Mouse (Mus musculus) layer of hippocampus, adult 2 months (tissue): ENCODE measurements at regions not wholly inside any gene's neighbourhood (a gene's known extent, or its start where the extent isn't known, plus 50 kb on each side); places are given as distances from the start of the nearest gene placed in this dataset.

ENCODE experiments used
- DNase-seq, 2 experiments: peaks; one replicate each; pipeline ENCODE4 v3.0.0; 2022; ENCODE audit warnings: low spot score in 2 of 2
- H3K27ac ChIP-seq: fragments of 200-600 bp; 2 replicates; pipeline ENCODE4 v1.8.1; 2022
- H3K4me3 ChIP-seq: fragments of 200-600 bp; 2 replicates; pipeline ENCODE4 v1.8.1; 2022; ENCODE audit warnings: mild to moderate bottlenecking
- CTCF ChIP-seq: fragments of 200-600 bp; conservative IDR thresholded peaks from 2 replicates; pipeline ENCODE4 v1.8.1; 2022; ENCODE audit warnings: antibody characterized with exemption, mild to moderate bottlenecking, moderate library complexity

DNA sequence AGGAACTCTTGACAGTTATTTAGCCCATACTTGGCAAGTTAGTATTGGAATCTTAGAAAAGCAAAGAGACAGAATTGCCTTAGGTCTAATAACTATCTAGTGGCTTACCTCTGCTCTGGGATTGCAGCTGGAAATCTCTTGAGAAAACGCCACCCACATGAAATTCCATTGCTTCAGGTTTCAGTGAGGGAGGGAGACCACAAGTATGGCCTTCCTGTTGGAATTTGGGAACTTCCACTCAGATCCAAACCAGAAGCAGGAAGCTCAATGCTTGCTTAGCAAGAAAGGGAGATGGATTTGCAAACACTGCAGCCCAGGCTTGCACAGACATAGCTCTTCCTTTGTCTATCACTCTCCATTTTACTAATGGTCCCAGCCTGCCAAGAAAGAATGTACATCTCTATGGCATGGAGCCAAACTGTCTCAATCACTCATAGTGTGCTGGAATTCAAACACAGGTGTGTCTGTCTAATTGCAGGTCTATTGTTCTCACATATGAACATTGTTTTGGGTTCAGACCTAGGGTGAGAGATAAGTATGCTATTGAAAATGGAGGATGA is 592.1 kb downstream of the Gsdmc2 start:
- TF ChIP-seq CTCF = no peak
- no peak for DNase-seq
- Histone ChIP-seq H3K27ac (no peak overlapping the region), H3K4me3 (no peak overlapping the region)

DNA sequence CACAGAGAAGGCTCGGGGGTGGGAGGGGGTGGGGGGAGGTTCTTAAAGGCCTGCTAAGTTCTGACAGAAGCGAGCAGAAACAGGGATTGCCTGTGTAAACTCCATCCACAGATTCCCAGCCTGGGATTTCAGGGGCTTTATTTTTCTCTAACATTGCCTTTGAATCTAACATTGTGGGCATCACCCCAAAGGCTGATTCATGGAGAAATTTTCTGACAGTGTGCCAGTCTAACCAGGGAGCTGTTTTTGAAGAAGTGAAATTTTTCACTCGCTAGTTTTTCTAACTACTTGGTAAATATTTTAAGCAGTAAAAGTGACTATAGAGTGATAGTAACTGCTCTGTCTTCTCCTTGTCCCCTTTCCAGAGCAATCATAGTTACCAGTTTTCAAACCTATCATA is 606.4 kb downstream of the Gsdmc2 start:
- Histone ChIP-seq H3K27ac (no peak overlapping the region), H3K4me3 (no peak overlapping the region)
- peak in 1 of 2 experiments; percentile 16 for DNase-seq
- no peak for TF ChIP-seq CTCF

DNA sequence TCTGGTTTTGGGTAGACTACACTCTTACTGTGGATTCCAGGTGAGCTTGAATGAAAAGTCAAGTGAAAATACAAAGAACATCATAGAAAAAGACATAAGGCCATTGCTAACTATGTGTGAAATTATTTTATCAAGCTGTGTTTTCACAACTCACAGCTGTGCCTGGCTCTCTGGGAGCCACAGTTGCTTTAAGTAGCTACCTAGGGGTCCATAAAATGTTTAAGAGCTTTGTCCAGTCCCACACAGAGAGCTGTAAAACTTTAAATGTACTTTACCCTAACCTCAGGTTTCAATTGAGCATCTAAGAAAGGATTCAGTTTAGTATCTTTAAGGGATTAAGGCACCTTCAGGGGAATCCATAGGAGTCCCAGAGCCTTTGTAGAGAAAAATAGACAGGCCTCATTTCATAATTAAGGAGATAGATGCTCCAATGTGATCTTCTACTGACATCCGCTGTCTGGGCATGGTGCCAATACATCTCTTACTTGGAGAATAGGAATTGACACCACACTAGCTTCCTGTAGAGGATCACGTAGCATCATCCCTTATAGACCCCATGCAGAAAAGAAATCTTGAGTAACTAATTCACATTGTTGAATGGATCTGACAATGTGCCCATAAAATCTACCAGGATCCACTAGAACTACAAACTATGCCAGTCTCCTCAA is 626.5 kb downstream of the Gsdmc2 start:
- H3K27ac ChIP-seq = no peak overlapping the region
- H3K4me3 ChIP-seq = no peak overlapping the region
- TF ChIP-seq CTCF = no peak
- DNase-seq = no peak

DNA sequence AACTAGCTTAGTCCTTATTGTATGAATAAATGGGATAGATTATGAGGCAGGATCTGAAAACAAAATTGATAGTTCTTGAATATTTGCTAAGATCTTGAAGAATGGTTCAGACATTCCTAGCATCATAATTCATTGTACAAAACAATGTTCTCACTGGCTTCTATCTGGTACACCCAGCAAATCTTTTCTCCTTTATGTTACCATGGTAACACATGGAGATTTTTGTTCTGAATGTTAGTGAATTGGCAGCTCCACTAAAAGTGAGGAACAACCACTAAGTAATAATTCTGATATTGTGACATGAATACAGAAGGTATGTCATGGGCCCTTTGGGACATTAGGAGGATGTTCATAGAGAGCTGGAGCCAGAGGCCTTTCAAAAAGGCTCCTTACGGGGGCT is 639.8 kb downstream of the Gsdmc2 start:
- no peak for TF ChIP-seq CTCF
- DNase-seq = no peak
- Histone ChIP-seq H3K4me3 (no peak overlapping the region), H3K27ac (no peak overlapping the region)

DNA sequence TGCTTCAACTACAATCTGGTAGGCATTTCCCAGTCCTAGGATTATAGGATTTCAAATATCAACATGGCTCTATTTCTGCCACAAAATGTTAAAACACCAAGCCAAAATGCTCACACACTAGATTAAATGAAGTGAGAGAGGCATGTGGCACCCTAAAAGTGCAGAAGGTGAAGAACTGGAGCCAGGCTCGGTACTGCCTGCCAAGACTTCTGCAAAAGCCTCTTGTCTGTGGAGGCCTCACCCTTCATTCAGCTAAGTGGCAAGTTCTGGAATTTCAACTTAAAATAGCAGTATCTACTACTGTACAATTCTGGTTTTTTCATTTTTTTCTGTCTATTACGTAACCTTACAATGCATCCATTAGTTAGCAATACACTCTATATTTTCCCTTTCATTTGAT is 649.9 kb downstream of the Gsdmc2 start:
- Histone ChIP-seq H3K27ac (no peak overlapping the region), H3K4me3 (no peak overlapping the region)
- TF ChIP-seq CTCF = no peak
- no peak for DNase-seq

DNA sequence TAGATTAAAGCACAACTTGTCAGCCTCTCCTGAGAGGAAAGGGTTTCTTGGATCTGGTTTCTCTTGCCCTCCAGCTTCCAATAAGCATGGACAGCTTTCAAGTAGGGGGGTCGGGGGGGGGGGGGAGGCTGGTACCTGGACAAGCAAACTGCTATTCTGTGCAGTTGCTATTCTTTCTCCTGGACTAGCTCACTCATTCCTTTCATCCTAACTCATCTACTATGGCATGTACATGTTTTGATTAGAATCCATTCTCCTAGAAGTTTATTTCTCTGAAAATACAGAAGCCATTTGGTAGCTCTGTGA is 650.5 kb downstream of the Gsdmc2 start:
- DNase-seq = no peak
- Histone ChIP-seq H3K27ac (no peak overlapping the region), H3K4me3 (no peak overlapping the region)
- TF ChIP-seq CTCF = no peak

DNA sequence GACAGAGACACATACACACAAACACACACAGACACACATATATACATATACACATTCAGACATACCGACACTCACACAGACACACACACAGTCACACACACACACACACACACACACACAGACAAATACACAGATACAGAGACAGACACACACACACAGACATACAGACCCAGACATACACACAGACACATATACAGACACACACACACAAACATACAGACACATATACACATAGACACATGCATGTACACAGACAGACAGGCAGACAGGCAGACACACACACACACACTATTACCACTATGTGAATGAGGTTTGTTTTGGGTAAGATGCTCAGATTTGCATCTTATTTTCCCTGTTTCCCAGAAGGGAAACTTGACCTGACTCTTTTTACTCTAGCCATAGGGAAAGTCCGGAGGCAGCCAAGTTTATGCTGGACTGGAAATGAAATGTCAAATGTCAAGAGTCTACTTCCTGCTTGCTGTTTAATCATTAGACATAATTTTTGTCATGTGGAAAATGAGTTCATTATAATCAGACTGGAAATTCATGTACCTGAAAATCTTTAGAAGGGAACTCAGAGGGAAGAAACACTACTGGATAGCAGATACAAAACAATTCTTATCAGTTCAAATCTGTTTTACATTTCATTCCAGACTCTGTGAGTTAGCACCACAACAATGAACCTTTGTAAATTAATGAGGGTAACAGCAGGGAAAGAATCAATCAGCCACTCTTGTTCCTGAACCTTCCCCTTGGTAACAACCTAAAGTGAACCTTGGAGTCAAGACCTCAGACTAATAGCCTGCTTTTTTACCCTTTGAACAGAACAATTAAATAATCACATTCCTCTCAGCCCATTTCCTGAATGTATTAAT is 651.1 kb downstream of the Gsdmc2 start:
- H3K27ac ChIP-seq = no peak overlapping the region
- TF ChIP-seq CTCF = no peak
- no peak overlapping the region for H3K4me3 ChIP-seq
- no peak for DNase-seq

DNA sequence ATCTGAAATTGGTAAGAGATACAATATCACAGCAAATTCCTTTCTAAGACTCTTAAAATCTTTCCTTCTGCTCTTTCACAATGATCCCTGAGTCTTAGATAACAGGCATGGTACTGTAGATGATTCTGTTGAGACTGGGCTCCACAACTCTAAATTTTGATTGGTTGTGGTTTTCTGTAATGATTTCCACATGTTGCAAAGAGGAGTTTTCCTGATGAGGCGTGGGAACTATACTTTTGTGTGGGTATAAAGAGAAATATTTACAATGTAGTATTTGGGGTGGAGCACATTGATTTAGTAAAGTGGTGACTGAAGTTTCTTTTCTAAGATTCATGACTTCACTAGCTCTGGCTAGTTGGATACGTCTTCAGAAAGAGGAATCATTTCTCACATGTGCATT is 653.2 kb downstream of the Gsdmc2 start:
- Histone ChIP-seq H3K4me3 (no peak overlapping the region), H3K27ac (no peak overlapping the region)
- DNase-seq = no peak
- no peak for TF ChIP-seq CTCF

DNA sequence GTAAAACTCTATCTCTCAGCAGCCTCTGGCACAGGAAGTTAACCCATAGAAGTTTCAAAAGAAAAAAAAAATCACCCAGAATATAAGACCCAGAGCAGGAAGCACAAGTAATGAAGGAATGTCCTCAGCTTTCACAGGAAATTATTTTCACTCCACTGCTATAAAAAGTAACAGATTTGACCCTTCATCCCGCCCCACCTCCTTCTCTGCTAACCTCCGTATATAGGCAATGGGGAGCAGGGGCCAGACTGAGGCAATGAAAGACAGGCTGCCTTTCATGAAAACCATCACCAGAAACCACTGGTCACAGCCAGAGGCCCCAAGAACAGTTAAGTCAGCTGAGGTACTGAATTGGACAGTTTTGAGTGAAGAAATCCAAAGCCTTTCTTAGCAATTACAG is 654.9 kb downstream of the Gsdmc2 start:
- no peak for TF ChIP-seq CTCF

DNA sequence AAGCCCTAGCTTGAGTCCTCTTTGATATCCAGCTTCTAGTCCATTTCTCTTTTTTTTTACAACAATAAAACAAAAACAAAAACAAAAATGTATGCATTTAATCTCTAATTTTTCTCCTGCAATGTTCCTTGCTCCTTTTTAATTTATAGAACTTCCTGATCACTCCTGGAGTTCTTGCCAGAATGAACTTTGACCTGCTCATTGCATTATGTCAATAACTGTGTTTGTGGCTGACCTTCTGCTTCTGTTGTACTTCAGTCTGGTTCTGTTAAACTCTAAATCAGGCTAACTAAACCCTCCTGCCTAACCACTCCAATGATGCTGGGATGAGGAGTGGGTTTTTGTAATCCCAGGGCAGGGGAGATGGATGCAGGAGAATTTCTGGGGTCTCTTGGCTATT is 674.0 kb downstream of the Gsdmc2 start:
- no peak for DNase-seq
- H3K27ac ChIP-seq = no peak overlapping the region
- TF ChIP-seq CTCF = no peak
- H3K4me3 ChIP-seq = no peak overlapping the region

More for the DNA sequence above, 654.9 kb downstream of the Gsdmc2 start:
- Histone ChIP-seq H3K4me3 (no peak overlapping the region), H3K27ac (no peak overlapping the region)
- DNase-seq = no peak

DNA sequence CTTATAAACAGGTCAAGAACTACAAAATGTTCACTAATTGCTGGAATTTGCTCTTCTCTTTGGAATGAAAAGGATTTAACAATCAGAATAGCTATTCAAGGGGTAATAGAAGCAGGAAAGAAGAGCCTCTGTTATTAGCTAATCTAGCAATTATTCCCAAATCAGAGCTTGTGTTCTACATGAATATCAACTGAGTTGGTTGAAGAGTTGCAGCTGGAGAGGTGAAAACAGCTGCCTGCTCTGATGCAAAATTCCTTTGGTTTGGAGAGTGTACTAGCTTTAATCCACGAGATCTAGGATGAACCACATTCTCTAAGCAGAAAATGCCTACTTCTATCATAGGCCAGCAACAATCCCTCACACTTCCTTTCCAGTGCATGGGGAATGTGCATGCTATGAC is 674.8 kb downstream of the Gsdmc2 start:
- TF ChIP-seq CTCF = no peak

DNA sequence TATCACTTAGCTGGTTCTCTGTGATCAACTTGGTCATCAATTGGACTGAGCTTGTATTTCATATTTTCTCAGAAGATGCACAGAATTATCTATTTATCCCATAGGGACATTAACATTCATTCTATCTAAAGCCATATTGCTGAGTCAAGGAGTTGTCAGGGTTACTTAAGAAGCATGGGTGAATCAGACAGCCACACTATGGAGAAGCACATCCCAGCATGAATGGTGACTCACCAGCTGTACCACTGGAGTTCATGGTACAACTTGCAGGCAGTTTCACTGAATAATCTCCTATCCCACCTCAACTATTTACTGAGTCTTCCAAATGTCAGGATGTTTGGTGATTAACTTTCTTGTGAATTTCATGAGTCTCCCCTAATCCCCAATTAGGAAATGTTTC is 678.6 kb downstream of the Gsdmc2 start:
- no peak for DNase-seq
- Histone ChIP-seq H3K4me3 (no peak overlapping the region), H3K27ac (no peak overlapping the region)
- no peak for TF ChIP-seq CTCF

More for the DNA sequence above, 674.8 kb downstream of the Gsdmc2 start:
- DNase-seq = no peak
- H3K27ac ChIP-seq = no peak overlapping the region
- no peak overlapping the region for H3K4me3 ChIP-seq

DNA sequence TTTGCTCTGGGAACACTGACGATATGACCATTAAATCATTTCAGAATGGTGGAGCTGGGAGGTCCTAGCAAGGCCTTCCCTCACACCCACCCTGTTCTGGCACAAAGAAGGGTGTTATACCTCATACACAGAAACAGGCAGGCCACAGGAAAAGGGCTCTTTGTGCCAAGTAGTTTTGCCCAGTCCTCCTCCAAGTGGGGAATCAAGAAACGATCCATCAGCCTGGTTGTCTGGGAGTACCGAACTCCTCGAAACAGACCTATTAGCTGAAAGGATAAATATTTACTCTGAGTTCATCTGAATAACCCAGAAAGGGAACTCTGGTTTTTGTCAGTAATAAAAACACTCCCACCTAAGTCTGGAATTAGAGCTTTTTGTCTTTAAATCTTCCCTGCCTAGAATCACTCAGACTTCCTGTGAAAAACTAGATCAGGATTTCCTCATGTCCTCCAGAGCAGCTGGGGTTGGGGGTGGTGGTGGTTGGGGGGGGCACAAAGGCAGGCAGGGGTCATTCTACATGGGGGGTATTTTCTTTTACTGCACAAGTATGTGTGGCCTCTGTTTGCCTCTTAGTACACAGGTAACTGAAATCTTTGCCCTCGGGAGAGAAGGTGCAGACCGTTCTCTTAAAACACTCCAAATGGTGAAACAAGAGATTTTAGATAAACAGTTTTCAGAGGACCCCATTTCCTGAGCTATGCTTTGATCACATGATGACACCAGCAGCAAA is 681.3 kb downstream of the Gsdmc2 start:
- Histone ChIP-seq H3K4me3 (no peak overlapping the region), H3K27ac (0 out of 2 replicates have a peak overlapping the region, but pooled peaks have one; percentile 62)
- DNase-seq = no peak
- no peak for TF ChIP-seq CTCF
